Mouse (Mus musculus) retina, postnatal 7 days (tissue): ENCODE measurements at regions not wholly inside any gene's neighbourhood (a gene's known extent, or its start where the extent isn't known, plus 50 kb on each side); places are given as distances from the start of the nearest gene placed in this dataset.

ENCODE experiments used
- DNase-seq: peaks from one replicate; pipeline ENCODE4 v3.0.0-alpha.2; 2012; ENCODE audit warnings: low read depth, low spot score

DNA sequence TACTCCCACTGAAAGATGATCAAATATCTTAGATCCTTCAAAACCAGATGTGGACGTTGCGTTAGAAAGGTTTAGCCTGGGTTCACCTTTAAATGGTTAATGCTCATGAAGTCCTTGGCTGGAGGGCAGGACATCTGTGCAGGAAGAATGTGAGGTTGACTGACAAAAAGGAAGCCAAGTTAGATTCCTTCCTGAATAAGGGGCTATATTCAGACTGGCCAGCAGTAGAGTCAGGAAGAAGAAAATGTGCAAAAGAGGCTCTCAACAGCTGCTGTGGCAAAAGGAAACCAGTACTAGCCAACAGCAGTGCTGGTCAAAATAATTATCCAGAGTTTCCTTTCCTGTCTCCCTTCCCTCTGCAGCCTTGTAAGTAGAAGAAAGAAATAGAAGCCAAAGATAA lies 582.0 kb upstream of the Marcks start:
- DNase-seq: no peak

DNA sequence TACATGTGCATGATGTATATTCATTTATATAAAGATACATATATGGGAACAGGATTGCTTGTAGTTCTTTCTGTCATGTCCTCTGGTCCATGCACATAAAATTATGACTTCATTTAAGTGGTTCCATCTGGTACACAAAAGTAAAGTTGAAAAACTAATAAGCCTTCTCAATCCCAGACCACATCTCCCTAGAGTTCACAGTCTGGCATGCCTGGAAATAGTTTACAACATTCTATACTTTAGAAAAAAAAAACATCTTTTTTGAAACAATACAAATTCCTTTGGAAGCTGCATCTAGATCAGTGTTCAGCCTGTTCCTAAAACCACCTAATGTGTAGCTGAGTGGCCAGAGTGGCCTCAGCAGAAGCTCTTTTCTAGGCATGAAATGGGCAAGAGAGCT lies 578.2 kb upstream of the Marcks start:
- no peak for DNase-seq

DNA sequence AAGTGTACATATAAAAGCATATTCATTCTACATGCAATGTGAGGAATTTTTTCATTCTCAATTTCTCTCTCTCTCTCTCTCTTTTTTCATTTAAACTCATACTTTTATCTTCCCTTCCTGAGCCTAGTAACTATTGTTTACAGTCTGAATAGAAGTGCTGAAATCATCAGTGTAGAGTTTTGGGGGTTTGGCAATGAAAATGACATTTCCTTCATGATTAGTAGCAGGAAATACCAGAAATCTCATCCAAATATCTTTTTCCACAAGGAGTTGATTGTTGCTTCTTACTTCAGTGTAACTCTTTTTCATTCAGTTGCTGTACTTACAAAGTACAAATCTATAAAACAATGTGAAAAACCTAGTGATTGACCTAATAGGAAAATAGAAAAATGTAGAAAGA lies 572.7 kb upstream of the Marcks start:
- DNase-seq: no peak

DNA sequence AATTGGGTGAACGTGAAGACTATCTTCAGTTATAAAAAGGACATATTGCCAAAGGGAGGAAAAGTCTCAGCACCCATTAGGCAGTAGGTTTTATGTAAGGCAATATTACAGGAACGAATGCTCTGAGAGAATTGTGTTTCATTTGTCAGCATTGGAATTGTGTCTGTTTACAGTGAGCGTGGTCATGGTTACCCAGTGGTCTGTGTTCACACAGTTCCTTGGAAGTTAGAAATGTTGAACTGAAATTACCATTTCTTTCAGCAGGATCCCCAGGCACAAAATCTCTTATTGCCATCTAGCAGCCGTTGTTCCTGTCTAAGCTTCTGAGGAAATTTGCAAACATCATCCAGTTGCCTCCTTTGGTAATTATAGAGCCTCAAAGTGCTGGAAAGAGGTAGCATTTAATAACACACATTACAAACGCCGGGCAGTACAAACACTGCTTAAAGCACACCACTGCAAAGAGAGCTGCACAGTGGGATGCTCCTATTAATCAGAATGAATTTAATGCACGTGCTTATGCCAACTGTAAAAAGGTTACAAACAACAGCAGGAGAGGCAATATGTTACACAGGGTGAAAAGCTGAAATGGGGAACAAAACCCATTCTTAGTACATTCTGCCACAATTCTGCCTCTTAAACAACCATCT lies 555.4 kb upstream of the Marcks start:
- no peak for DNase-seq

DNA sequence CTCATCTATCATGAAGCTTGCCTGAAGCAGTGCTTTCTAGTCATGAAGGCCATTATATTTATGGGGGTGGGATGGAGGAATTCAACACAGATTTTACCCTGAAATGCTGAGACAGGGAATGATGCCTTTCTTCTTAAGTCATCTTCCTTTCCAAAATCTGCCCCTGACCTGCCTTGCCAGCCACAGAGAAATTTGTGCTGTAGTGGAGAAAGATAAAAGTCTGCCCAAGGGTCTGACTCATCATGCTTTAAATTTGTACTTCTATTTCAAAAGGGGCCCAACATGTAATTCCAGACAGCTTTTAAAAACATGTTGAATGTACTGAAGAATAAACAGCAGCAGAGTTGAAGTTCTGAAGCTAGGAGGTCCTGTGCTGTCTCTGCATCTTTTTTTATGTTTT lies 554.1 kb upstream of the Marcks start:
- no peak for DNase-seq

DNA sequence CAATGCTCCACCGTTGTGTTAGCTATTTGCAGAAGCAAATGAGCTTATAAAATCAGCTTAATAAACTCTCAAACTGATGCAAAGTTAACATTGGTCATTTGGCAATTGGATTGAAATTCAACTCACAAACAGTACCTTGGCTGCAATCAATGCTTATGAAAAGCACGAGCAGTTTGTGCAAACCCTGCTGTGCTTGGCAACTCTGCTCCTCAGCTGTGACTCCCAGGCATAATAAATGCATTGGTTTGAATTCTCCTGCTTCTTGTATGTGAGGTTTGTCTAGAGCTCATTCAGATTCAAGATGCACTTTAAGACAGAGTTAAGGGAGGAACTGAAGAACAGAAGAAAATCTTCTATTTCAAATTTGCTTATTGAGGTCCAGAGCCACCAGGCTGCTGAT lies 553.2 kb upstream of the Marcks start:
- DNase-seq: no peak

- DNase-seq: no peak
Observed at GRCm38 (mm10) chr10:37683101-37683500, 544.4 kb upstream of the Marcks start.

DNA sequence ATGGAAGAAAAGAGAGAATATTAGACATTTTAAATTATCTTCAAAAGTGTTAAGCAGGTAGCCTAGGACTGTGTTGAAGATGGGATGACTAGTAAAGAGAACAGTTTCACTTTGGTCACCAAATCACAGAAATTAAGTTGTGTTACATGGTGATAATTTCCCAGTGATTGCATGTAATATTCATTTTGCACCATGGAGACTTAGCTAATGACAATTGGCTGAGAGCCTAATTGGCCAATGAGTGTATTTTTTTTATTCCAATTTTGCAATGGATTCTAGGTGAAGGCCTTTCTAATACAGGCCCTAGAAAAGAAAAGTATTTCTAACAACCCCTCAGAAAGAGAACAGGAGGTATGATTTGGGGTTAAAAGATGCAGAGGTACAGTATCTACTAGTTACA lies 541.9 kb upstream of the Marcks start:
- DNase-seq: no peak

GRCm38 (mm10) chr10:37677826-37678225 lies 539.1 kb upstream of the Marcks start:
- no peak for DNase-seq

GRCm38 (mm10) chr10:37668827-37669226 lies 530.1 kb upstream of the Marcks start:
- no peak for DNase-seq

- DNase-seq: no peak
Observed at GRCm38 (mm10) chr10:37667031-37667745, 528.5 kb upstream of the Marcks start.

GRCm38 (mm10) chr10:37666535-37666934 lies 527.8 kb upstream of the Marcks start:
- no peak for DNase-seq

- DNase-seq: no peak
Observed at GRCm38 (mm10) chr10:37637001-37637562, 498.4 kb upstream of the Marcks start.

DNA sequence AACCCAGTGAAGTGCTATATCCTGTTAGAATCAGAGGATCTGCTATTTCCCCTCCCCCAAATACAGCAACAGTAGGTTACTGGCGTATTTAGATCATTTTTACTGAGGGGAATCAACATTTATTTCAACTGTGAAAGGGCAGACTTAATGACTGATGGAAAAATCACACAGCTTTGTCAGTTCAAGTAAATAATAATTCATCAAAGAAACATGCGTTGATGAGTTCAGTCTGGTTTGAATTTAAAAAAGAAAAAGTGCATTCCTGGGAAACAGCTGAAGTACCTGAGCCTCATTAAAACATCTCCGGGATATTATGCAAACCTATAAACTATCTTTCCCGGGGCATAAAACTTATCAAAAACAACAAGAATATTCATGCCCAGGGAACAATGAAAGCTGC lies 497.7 kb upstream of the Marcks start:
- no peak for DNase-seq

DNA sequence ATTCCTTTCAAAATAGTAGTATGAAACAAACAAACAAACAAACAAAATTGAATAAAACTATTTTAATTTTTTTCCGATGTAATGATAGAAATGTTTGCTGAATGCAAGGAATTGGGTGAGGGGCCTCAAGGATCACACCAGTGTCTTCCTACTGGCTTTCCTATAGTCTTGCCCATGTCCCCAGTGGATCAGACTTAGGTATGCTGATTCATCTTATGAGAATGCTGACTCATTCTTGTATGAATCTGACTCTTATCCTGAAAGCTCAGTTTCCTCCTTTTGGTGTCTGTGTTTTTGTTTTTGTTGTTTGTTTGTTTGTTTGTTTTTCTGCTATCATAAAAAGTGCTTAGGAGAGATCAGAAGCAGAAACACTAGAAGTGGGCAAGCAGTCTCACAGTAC lies 491.7 kb upstream of the Marcks start:
- no peak for DNase-seq

- DNase-seq: no peak
Observed at GRCm38 (mm10) chr10:37627900-37628299, 489.2 kb upstream of the Marcks start.

GRCm38 (mm10) chr10:37626758-37627201 lies 488.1 kb upstream of the Marcks start:
- no peak for DNase-seq

- no peak for DNase-seq
Observed at GRCm38 (mm10) chr10:37625972-37626757, 487.4 kb upstream of the Marcks start.

DNA sequence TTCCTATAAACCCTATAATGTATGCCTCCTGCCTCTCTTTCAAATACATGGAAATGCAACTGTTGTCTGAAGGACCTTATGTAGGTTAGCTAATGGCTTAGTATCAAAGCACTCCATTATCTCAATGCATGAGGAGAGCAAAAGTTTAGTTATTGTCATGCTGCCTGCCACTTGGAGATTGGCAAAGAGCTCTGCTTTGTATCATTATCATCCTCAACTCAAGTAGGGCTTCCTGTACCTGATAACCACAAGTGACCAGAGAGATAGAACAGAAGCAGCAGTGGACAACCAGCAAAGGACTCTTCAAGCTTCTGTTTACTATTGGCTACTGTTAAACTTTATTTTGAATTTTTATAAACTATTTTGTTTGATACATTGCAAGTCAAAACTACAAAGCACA lies 484.3 kb upstream of the Marcks start:
- DNase-seq: no peak

- no peak for DNase-seq
Observed at GRCm38 (mm10) chr10:37618606-37619005, 479.9 kb upstream of the Marcks start.

DNA sequence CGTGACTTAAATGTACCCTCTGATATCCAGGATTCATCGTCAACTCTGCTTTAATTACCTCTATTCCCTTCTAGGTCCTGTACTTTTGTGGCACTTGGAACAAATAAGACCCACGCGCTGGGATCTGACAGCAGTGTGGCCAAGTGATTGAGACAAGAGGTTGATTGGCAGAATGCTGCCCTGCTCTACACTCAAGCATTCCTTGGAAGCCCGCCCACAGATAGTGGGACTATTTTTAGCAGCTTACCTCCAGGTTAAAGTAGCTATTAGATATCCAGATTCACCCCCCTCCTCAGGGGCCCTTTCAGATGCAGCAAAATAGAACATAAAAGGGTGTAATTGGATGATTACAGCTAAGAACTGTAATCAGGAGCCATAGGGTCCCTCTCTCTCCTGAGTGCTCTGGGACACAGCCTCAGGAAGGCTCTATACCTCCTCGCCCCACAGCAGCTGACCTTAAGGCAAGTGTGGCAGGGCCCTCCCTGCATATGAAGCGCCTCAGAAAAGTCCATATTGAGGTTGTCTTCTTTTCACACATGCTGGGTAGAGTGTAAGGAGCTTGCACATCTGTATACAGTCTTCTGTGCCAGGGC lies 479.1 kb upstream of the Marcks start:
- no peak for DNase-seq
